Mouse (Mus musculus) adrenal gland, adult 8-10 months (tissue): ENCODE data around the gene Eif4a3. TPM values are rescaled to one million over a fixed set of nuclear protein-coding genes. Genes with fewer than 3 reads are reported as not detected.
A peak's percentile ranks its signal among the peaks of the same experiment; 100 is the strongest.

ENCODE experiments used
- DNase-seq: peaks from one replicate; pipeline ENCODE4 v3.0.0; 2022
- total RNA-seq, 4 experiments: library from RNA; stranded (reverse); gene quantifications; 2 replicates each; pipeline ENCODE4 v1.2.4; 2022

Eif4a3 gene
- 100 to 1,000 TPM; 130 to 147 (median 132) TPM for total RNA-seq

DNA sequence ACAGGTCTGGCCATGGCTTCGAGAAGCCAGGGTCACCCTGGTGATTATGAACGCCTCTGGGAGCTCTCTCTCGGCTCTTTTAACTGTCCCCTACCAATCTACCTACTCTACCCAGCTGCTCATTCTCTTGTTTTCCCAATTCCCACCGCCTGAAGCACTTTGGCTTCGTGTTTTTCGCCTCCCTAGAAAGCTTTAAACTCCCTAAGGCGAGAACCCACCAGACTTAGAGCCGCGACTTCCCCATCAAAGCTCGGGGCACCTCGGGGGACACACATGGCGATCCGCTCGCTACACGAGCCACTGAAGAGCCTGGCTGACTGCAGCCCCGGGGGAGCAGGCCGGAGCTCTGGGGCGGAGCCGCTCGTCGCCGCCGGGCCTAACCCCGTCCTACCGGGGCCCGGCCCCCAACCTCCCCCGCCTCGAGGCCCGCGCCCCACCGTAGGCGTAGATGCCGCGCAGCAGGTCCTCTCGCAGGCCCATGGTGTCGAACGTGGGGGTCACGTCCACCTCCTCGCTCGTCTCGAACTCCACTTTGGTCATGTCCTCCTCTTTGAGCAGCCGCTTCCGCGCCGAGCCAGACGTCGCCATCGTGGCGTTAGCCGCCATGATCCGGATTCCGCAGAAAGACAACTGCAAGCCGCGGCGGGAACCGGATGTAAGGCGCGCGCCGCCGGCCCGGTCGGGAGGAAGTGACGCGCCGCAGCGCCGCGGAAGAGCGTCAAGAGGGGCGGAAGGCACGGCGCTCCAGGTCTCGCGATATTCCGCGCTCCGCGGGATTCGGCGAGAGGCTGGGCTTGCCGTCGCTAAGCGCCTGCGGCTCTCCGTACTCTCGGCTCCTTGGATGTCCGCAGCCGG is at the start of gene Eif4a3:
Gene Eif4a3, minus strand, starts transcription at position 699 of the 855 bp plus-strand sequence.
- DNase-seq: peak; percentile 89

GRCm38 (mm10) chr11:119347125-119347524 is 47.2 kb upstream of the Eif4a3 start:
- no peak for DNase-seq

GRCm38 (mm10) chr11:119344865-119345264 is 45.0 kb upstream of the Eif4a3 start:
- no peak for DNase-seq

DNA sequence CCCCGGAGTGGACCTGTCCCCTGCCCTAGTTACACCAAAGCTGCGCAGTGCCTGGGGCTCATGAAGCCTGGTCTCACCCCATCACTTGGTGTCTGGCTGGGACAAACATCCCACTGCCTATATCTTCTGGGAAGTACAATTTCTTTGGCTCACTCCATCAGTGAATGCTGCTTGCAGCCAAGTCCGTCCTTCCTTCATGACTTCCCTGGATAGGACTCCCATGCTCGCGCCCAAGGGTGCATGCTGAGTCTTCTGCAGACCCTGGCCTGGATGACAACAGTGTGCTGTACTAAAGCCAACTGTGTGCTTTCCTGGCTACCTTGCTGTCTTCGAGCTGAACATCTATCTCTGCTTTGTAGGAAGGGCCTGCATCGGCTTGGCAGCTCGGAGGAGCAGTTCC is 44.3 kb upstream of the Eif4a3 start:
- no peak for DNase-seq

DNA sequence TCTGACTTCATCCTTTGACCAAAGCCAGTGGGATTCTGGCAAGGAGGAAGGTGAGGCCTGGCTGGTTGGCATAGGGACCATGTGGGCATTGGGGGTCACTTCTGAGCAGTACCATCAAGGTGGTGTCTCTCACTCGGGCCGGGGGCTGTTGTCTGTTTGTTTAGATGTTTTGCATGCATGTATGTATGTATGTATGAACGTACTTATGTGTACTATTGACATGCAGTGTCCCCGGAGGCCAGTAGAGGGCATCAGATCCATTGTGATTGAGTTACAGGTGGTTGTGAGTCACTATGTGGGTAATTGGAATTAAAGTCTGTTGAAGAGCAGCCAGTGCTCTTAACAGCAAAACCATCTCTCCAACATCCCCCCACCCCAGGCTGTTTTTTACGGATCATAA is 39.7 kb upstream of the Eif4a3 start:
- DNase-seq: peak; percentile 68

- DNase-seq: no peak
Observed at GRCm38 (mm10) chr11:119339179-119339578, 39.3 kb upstream of the Eif4a3 start.

DNA sequence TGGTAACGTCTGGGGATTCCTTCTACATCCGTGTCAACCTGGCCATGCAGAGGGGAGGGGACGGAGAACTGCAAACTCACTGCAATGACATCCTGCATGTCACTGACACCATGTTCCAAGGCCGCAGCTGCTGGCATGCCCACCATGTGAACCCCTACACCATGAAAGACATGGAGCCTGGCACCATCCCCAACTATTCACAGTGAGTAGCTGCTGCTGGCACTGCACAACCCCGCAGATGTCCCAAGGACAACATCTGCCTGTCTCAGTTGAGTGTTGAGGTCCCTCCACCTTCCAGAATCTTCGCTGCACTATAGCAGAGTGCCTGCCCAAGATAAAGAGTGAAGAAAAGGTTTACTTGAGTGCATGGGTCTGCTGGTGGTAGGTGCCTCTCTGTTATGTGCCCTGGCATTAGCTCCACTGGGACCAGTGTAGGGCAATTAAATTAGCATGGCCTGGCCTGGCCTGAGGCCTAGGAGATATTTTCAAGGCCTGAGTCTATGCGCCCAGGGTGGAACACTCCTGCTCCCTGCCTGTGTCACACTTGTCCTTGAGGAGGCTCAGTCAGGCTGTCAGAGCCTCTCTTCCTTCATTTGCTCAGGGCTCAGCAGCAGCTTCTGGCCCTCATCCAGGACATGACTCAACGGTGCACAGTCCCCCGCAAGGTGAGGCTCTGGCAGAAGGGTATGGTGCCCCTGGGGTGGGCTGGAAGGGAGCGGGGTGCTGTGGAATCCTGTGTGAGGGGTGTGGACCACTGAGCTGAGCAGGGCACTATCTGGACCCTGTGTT is 38.6 kb upstream of the Eif4a3 start:
- peak; percentile 88 for DNase-seq

DNA sequence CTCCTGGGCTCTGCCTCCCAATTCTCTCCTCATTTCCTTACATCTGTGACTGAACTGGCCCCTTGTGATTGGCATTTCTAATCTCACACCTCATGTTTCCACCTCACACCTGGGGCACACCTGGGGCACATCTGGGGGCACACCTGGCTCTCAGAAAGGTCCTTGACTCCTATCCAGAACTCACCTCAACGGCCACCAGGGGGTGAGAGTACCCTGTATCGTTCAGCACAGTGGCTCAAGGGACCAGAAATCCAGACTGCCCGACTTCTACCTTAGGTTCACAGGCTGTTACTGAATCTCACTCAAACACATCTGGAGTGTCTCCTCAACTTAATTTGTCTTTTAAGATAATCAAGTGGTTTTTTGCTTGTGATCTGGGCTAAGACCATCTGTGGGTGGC is 32.1 kb upstream of the Eif4a3 start:
- DNase-seq: no peak

DNA sequence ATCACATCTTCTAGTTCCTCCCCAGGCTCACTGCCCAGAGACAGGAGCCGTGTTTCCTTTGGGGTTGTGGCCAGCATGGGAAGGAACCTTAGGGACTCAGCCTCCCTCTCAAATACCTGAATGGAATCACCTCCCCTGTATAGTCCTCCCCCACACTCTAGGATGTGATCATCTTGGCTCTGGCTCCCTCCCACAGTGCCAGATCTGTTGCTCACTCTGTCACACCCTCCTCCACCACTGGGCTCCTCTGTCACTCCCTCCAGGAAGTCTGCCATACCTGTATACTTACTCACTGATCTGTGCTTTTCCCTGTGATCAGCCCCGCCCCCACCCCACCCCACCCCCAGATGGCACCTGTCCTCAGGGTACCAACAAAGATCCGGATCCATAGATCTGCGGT is 30.7 kb upstream of the Eif4a3 start:
- no peak for DNase-seq

DNA sequence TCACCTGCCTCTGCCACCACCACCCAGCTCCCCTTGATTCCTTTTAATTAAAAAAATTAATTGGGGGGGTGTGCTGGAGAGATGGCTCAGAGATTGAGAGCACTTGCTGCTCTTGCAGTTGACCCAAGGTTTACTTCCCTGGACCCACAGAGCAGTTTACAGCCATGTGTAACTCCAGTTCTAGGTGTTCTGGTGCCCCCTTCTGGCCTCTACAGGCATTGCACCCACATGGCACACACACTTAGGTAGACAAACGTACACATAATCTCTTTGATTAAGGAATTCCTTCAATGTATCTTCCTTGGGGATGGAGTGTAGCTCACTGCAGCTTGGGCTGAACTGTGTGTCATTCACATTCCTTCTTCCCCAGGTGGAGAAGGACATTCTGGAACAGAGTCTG is 25.2 kb upstream of the Eif4a3 start:
- DNase-seq: no peak

DNA sequence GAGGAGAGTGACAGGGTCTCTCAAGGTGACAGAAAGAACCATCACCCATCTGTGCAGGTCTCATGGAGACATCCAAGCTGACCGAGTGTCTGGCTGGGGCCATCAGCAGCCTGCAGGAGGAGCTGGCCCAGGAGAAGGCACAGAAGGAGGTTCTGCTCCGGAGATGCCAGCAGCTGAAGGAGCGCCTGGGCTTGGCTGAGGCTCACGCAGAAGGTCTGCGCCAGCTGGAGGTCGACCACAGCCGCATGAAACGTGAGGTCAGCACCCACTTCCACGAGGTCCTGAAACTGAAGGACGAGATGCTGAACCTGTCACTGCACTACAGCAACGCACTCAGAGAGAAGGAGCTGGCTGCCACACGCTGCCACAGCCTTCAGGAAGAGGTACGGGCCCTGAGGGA is 22.6 kb upstream of the Eif4a3 start:
- no peak for DNase-seq

- no peak for DNase-seq
Observed at GRCm38 (mm10) chr11:119316720-119317119, 16.8 kb upstream of the Eif4a3 start.

- DNase-seq: no peak
Observed at GRCm38 (mm10) chr11:119314252-119314936, 14.5 kb upstream of the Eif4a3 start.

DNA sequence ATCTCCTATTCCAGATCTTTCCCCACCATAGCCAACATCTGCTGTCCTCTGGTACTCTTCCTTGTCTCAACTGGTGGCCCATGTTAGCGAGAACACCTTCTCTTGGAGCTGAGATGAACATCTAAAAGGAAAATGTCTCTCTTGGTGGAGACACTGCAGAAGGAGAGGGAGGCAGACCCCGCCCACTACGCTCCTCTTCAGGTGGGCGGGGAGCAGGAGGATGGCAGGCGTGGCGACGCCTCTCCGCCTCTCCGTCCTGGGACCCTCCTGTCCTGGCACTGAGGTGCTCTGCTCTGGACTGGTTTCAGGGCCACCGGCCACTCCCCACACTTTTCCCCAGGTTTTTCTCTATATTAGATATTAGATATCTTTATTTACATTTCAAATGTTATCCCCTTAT is 10.7 kb upstream of the Eif4a3 start:
- no peak for DNase-seq

- no peak for DNase-seq
Observed at GRCm38 (mm10) chr11:119307916-119308315, 8.0 kb upstream of the Eif4a3 start.

- no peak for DNase-seq
Observed at GRCm38 (mm10) chr11:119307658-119307867, 7.7 kb upstream of the Eif4a3 start, which contains the start of gene Card14. Gene Card14, plus strand, starts transcription at chr11:119307768.

- DNase-seq: no peak
Observed at GRCm38 (mm10) chr11:119306762-119307657, 7.1 kb upstream of the Eif4a3 start.

- DNase-seq: no peak
Observed at GRCm38 (mm10) chr11:119304904-119305712, 5.2 kb upstream of the Eif4a3 start.

DNA sequence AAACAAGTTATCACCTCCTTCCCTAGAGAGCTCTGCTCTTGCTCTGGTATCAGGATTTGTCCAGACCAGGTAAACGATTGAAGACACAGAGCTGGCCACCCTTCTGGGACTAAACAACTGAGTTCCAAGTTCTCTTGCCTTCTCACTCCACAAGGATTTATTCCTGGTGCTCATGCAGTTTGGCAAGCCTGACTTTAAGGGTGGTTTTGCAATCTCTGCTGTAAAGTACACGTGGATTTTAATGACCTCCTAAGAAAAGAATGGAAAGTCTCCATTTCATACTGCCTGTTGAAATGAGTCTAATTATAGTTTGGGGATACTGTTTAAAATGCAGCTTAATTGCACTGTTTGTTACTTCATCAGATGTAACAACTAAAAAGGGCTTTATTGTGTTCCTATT is 1.1 kb upstream of the Eif4a3 start:
- DNase-seq: no peak

GRCm38 (mm10) chr11:119300246-119300935 is 502 bp upstream of the Eif4a3 start:
- DNase-seq: no peak

DNA sequence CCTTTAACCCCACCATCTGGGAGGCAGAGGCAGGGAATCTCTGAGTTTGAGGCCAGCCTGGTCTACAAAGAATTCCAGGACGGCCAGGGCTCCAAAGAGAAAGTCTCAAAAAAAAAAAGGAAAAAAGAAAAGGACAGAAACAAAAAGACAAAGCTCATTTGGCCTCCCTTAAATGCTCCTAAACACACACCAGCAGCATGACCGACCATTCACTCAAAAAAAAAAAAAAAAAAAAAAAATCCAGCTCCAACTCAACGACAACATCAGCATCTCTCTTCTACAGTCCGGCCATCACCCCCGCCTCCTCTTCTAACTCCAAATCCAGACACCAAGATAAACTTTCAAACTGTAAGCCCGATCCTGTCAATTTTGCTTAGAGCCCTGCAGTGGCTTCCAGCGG is 972 bp downstream of the Eif4a3 start:
- no peak for DNase-seq
